8 mouse cellular contexts compared by ENCODE assay signal in the genomic region with DNA sequence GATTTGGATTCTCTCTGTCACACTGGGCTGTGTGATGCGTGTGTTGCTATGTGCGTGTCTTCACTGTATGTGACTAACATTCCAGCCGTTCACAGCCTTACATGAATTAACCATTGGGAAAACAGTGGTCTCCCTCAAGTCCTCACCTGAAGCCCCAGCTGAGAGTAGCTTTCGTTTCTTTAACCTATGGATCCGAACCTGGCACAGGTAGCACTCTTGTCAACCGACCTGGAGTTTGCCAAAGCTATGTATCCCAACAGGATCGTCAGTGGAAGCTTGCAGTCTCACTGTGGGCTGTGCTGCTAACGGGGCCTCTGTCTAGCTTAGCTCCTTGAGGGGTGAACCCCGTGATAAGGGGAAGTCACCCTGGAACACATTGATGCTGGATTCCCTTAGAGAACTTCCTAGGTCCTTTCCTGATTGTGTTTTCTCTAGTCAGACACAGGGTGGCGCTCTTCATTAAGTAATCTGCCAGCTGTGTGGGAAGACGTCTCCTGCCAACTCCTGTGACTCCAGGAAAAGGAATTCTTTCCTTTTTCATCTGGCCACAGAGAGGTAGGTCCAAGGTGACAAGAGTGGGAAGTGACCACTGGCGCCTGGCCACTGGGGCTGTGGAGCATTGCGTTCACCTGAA. TPM values are rescaled to one million over a fixed set of nuclear protein-coding genes. Genes with fewer than 3 reads are reported as not detected.
DNase-seq lines count a peak whose midpoint lies in the region; ATAC-seq and TF ChIP-seq lines count a peak whose summit lies in the region.

No protein-coding gene starts in this region.

- peak overlapping the region; percentile 52 for H3K4me2 ChIP-seq in forebrain, postnatal 0 days (ENCODE audit: low read depth)
- peak overlapping the region; percentile 19; the same call in 1 of the 2 replicates for H3K4me2 ChIP-seq in hindbrain, embryonic 11.5 days (replicated peaks; ENCODE audit: low read depth, low read length)

- peak; percentile 91 for TF ChIP-seq CTCF in forebrain, postnatal 0 days (IDR thresholded peaks at IDR 0.05; ENCODE audit: low read depth)

- peak; percentile 83 for ATAC-seq in forebrain, postnatal 0 days
- ATAC-seq in hindbrain, embryonic 11.5 days (ENCODE audit: low FRiP score), result peak; percentile 88

- H3K4me1 ChIP-seq in forebrain, postnatal 0 days (ENCODE audit: insufficient read depth), result peaks cover 4% of the 10 kb centered on the region; the same call in 1 of the 2 replicates
- no peaks in the 10 kb centered on the region; the same call in 1 of the 2 replicates for H3K4me1 ChIP-seq in hindbrain, embryonic 11.5 days (replicated peaks; ENCODE audit: control insufficient read depth, insufficient read depth, low read length)

- H3K36me3 ChIP-seq in forebrain, postnatal 0 days (ENCODE audit: insufficient read depth), result peaks cover 23% of the 10 kb centered on the region
- H3K36me3 ChIP-seq in hindbrain, embryonic 11.5 days (ENCODE audit: control insufficient read depth, insufficient read depth, low read length), result no peaks in the 10 kb centered on the region; the same call in 1 of the 2 replicates

- no peaks in the 10 kb centered on the region for H3K9me3 ChIP-seq in forebrain, postnatal 0 days (ENCODE audit: low read length)
- H3K9me3 ChIP-seq in hindbrain, embryonic 11.5 days (ENCODE audit: control insufficient read depth, low read length), result no peaks in the 10 kb centered on the region

- 39% methylated on average over 13 of the region's 13 CpGs for WGBS in forebrain, postnatal 0 days
- WGBS in hindbrain, embryonic 11.5 days, result 47% methylated on average over 13 of the region's 13 CpGs

- H3K27me3 ChIP-seq in forebrain, postnatal 0 days (ENCODE audit: insufficient read depth, low read length), result no peaks in the 10 kb centered on the region
- no peaks in the 10 kb centered on the region for H3K27me3 ChIP-seq in hindbrain, embryonic 11.5 days (ENCODE audit: control insufficient read depth, insufficient read depth, low read length)

- peak overlapping the region; percentile 25 for H3K4me3 ChIP-seq in forebrain, postnatal 0 days (ENCODE audit: low read depth, low read length)
- H3K4me3 ChIP-seq in hindbrain, embryonic 11.5 days (ENCODE audit: low read depth, low read length), result no peak overlapping the region

- DNase-seq in layer of hippocampus, adult 11-12 months (ENCODE audit: low spot score), result peak; percentile 37
- no peak for DNase-seq in layer of hippocampus, adult 9-11 months
- peak; percentile 37 to 69 for DNase-seq in cerebellum, adult 18-20 months
- DNase-seq in forebrain, postnatal 0 days, result peak; percentile 89
- peak; percentile 83 for DNase-seq in hindbrain, embryonic 11.5 days (ENCODE audit: low spot score)
- DNase-seq in layer of hippocampus, postnatal 25 days (ENCODE audit: extremely low spot score in 1 of 2, low spot score in 1 of 2), result peak; percentile 59 to 76
- DNase-seq in mesoderm, embryonic 11.5 days (ENCODE audit: low read depth, low spot score), result peak; percentile 86
- DNase-seq in skeletal muscle tissue, adult 2 months (ENCODE audit: low read depth, low spot score), result peak; percentile 60

- H3K27ac ChIP-seq in forebrain, postnatal 0 days (ENCODE audit: low read depth, low read length), result peak overlapping the region; percentile 41; the same call in 1 of the 2 replicates
- H3K27ac ChIP-seq in hindbrain, embryonic 11.5 days (ENCODE audit: low read depth, low read length), result 0 out of 2 replicates have a peak overlapping the region, but pooled peaks have one; percentile 53

- peak overlapping the region; percentile 44 for H3K9ac ChIP-seq in forebrain, postnatal 0 days
- no peak overlapping the region; the same call in 1 of the 2 replicates for H3K9ac ChIP-seq in hindbrain, embryonic 11.5 days (ENCODE audit: low read depth, low read length)

RNA-seq across cellular contexts. Expression of a gene that starts 24.2 kb away (rescaled TPM):
- total RNA-seq in forebrain, postnatal 0 days (2014; rRNA removed), result 6.2 TPM in 2 replicates
- 1.9 and 2.2 TPM in 2 replicates for polyA plus RNA-seq in forebrain, postnatal 0 days (2015; fragmentation: Nextera tagmentation; extraction: Ambion mirVana)
- 2.9 and 6.0 TPM in 2 replicates for polyA plus RNA-seq in hindbrain, embryonic 11.5 days (2014; fragmentation: Nextera tagmentation; extraction: Ambion mirVana)
- 10 to 100 TPM in 1 of 2 experiments, 1 to 10 TPM in 1; 6.8 to 10.5 TPM for total RNA-seq in layer of hippocampus, postnatal 25 days (2021)

RNA-seq across cellular contexts. Expression of a gene that starts 24.2 kb away (rescaled TPM):
- not detected in 2 replicates for total RNA-seq in forebrain, postnatal 0 days (2014; rRNA removed)
- polyA plus RNA-seq in forebrain, postnatal 0 days (2015; fragmentation: Nextera tagmentation; extraction: Ambion mirVana), result 1.2 TPM in 1 of 2 replicates, not detected in the other
- polyA plus RNA-seq in hindbrain, embryonic 11.5 days (2014; fragmentation: Nextera tagmentation; extraction: Ambion mirVana), result not detected in 2 replicates
- 1 to 10 TPM in 1 of 2 experiments, not detected in 1; 1.1 TPM for total RNA-seq in layer of hippocampus, postnatal 25 days (2021)

RNA-seq across cellular contexts. Expression of a gene that starts 24.5 kb away (rescaled TPM):
- 37.5 and 39.8 TPM in 2 replicates for total RNA-seq in forebrain, postnatal 0 days (2014; rRNA removed)
- 30.5 and 48.3 TPM in 2 replicates for polyA plus RNA-seq in forebrain, postnatal 0 days (2015; fragmentation: Nextera tagmentation; extraction: Ambion mirVana)
- 71.4 and 92.2 TPM in 2 replicates for polyA plus RNA-seq in hindbrain, embryonic 11.5 days (2014; fragmentation: Nextera tagmentation; extraction: Ambion mirVana)
- total RNA-seq in layer of hippocampus, postnatal 25 days (2021), result 10 to 100 TPM; 44.9 to 72.4 TPM

RNA-seq across cellular contexts. Expression of a gene that starts 55.5 kb away (rescaled TPM):
- 4.4 and 5.8 TPM in 2 replicates for total RNA-seq in forebrain, postnatal 0 days (2014; rRNA removed)
- polyA plus RNA-seq in forebrain, postnatal 0 days (2015; fragmentation: Nextera tagmentation; extraction: Ambion mirVana), result 8.4 and 10.3 TPM in 2 replicates
- 8.0 and 10.3 TPM in 2 replicates for polyA plus RNA-seq in hindbrain, embryonic 11.5 days (2014; fragmentation: Nextera tagmentation; extraction: Ambion mirVana)
- total RNA-seq in layer of hippocampus, postnatal 25 days (2021), result 1 to 10 TPM; 2.1 to 3.8 TPM
